Mouse (Mus musculus) brain, adult 2 months (tissue): ENCODE results near the gene Gm12248.
A peak's percentile ranks its signal among the peaks of the same experiment; 100 is the strongest.
"Not testable (repeated sequence)": the region's sequence is repeated elsewhere in the genome, so short reads cannot be mapped to it uniquely, and the experiment has no call there.

Source experiments
- DNase-seq: peaks from one replicate; pipeline ENCODE4 v3.0.0; 2011; ENCODE audit warnings: low read depth, low spot score

Gm12248 gene

GRCm38 (mm10) chr11:58102581-58103343, 9.8 kb upstream of the Gm12248 start:
- no peak for DNase-seq

GRCm38 (mm10) chr11:58102146-58102545, 9.2 kb upstream of the Gm12248 start:
- DNase-seq: no peak

DNA sequence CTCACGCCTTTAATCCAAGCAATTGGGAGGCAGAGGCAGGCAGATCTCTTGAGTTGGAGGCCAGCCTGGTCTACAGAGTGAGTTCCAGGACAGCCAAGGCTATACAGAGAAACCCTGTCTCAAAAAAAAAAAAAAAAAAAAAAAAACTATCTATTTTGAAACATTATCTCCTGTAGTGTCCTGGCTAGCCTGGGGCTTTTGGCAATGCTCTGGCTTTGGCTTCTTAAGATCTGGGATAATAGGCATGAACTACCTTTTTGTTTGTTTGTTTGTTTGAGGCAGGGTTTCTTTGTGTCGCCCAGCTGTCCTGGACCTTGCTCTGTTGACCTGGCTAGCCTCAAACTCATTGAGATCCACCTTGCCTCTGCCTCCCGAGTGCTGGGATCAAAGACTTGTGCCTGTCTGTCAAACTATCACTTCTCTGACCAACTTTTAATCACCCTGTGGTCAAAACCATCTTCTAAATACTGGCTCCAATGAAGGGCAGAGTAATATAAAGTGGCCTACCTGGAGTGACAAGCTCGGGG, 8.3 kb upstream of the Gm12248 start:
- no peak for DNase-seq

DNA sequence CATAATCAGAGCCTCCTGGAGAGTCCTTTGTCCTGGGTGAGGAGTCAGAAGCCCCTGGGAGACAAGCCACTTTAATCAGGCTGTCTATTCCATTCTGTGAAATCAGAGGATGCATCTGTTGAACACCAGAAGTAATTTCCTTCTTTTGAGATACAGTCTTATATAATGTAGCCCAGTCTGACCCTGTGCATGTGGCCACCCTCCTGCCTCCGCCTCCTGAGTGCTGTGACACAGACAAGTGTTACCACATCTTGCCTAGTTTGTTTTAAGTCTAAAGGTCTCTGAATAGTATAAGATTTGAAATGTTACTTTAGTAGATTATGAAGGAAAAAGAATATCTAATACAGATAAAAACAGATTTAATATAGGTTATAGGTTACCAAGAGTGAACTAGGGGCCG, 7.1 kb upstream of the Gm12248 start:
- no peak for DNase-seq

- DNase-seq: not testable (repeated sequence)
Measured at GRCm38 (mm10) chr11:58098366-58098720, 5.4 kb upstream of the Gm12248 start.

DNA sequence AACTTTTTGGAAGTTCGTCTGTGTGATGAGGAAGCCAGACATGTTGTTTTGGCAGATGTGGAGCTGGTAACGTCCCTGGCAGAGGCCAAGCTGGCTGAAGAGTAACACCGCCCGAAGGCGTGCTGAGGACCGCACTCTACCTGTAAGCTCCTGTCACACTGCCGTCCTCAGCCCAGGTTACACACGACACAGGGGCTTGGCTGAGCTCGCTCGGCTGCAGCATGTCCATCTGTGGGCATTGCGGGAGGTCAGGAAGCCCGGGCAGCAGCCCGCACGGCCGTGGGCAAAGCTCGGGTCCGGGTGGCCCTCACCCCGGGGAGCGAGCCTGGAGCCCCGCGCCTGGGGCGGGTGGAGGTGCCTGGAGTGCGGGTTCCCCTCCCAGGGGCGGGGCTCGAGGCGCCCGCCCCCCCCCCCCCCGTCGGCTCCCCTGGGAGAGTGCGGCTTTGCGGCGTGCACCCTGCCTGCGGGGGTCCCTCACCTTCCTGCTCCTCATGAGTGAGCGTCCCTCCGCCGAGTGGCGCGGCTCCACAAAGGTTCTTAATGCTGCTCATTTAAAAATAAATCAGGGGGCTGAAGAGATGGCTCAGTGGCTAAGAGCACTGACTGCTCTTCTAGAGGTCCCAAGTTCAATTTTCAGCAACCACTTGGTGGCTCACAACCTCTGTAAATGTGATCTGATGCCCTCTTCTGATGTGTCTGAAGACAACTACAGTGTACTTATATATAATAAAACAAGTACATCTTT, 4.9 kb upstream of the Gm12248 start:
- DNase-seq: peak; percentile 57

- DNase-seq: peak; percentile 57
Measured at GRCm38 (mm10) chr11:58096821-58097620, 4.1 kb upstream of the Gm12248 start.

- DNase-seq: no peak
Measured at GRCm38 (mm10) chr11:58096160-58096559, 3.2 kb upstream of the Gm12248 start.

GRCm38 (mm10) chr11:58095561-58095960, 2.6 kb upstream of the Gm12248 start:
- no peak for DNase-seq

DNA sequence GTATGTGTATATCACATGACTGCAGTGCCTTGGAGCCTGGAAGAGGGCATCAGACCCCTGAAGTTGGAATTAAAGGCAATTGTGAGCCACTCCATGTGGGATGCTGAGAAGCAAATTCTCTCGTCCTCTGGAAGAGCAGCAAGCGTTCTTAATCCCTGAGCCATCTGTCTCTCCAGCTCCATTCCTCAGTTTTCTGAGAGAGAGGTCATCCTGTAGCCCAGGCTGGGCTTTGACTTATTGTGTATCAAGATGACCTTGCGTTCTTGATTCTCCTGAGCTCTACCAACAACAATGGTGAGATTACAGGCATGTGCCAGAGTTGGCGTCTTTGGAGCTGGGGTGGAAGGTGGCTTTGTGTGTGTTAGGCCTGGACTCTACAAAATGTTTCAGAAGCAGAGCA, 1.8 kb upstream of the Gm12248 start:
- DNase-seq: no peak

GRCm38 (mm10) chr11:58092541-58092940, 393 bp downstream of the Gm12248 start:
- DNase-seq: no peak

GRCm38 (mm10) chr11:58081716-58082115, 11.2 kb downstream of the Gm12248 start:
- peak; percentile 85 for DNase-seq

DNA sequence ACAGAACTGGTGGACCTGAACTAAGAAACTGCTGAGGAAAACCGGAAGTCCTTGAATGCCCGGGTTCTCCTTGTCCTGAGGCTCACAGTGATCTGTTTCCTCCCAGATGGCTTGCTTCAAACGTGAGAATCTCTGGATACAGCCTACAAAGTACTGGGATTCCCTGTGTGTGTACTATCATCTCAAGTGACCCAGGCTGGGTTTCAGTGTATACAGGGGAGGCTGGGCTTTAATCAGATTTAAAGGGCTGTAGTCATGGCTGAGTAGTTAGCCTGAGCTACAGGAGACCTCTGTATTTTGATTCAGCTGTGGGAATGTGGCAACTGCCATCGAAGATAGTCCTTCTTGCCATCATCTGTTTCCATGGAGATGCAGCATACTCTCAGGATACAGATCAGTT, 15.7 kb downstream of the Gm12248 start:
- no peak for DNase-seq

DNA sequence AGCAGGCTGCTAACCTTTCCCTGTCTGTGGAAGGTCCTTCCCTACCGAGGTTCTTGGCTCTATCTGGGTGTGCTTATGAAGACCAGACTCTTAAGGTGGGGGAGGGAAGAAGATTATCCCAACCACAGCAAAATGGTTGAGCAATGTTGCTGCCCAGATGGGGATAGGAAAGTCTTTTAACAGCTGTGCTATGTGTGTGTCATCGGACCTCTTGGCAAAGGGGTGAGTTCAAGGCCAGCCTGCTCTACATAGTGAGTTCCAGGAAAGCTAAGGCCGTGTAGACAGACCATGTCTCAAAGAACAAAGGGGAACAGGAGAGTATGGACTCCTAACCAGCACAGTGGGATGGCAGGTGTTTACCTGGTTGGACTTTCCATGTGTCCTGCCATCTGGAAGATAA, 20.0 kb downstream of the Gm12248 start:
- no peak for DNase-seq

DNA sequence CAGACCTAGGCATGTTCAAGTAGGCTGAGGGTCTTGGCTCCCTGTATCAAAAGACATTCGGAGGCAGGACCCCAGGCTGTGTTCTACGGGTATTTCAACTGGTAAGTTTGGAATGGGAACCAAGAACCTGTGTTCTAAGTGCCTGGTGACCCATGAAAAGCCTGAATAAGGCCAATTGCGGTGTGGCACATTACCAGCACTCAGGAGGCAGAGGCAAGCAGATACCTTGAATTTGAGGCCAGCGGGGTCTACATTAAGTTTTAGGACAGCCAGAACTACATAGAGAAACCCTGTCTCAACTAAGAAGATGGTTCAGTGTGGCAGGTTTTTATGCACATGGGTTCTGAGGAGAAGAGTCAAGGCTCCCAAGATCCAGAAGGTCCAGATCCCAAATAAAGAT, 27.9 kb downstream of the Gm12248 start:
- no peak for DNase-seq

DNA sequence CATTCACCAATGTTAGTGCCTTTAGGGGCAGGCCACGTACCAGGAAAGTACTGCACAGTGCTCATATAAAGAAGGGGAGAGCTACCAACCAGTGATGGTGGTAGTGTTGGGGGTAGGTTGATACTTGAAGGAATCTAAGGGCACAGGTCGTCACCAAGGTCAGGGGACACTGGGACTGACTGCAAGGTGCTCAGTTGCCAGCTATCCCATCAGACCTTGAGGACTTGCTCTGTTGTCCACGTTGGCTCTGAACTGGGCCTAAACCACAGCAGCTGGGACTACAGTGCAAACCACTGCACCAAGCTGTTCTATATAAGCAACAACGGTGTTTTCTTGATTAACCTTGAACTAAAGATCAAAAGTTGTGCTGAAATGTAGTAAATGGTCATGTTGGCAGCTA, 30.3 kb downstream of the Gm12248 start:
- DNase-seq: no peak

- DNase-seq: peak; percentile 71
Measured at GRCm38 (mm10) chr11:58061218-58061617, 31.7 kb downstream of the Gm12248 start.

GRCm38 (mm10) chr11:58059752-58060151, 33.2 kb downstream of the Gm12248 start:
- not testable (repeated sequence) for DNase-seq

DNA sequence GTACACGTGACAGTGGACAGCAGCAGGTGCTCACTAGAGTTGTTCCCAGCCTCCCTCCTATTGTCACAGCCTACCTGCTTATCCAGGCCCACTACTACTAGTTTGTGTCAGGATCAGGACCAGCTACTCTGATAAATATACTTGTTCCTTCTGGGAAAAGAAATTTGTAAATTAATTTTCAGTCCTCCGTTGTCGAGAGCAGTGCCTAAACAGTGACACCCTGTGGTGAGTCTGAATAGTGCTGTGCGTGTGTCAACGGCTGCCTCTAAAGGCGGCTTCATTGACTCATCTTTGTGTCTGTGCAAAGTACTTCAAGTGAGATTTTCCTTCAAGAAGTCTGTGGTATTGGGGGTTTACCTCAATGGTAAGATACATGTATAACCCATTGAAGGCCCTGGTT, 35.5 kb downstream of the Gm12248 start:
- DNase-seq: peak; percentile 79

DNA sequence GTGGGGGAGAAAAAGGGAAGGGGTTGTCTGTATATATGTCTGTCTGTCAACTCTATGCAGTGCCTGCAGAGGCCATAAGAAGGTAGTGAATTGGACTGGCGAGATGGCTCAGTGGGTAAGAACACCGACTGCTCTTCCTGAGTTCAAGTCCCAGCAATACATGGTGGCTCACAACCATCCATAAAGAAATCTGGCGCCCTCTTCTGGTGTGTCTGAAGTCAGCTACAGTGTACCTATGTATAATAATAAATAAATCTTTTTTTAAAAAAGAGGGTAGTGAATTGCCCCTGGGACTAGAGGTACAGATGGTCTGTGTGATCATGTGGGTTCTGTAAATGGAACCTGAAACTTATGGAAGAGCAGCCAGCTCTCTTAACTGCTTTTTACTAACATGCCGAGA, 46.5 kb downstream of the Gm12248 start:
- peak; percentile 34 for DNase-seq

GRCm38 (mm10) chr11:58042861-58043431, 50.0 kb downstream of the Gm12248 start:
- no peak for DNase-seq

DNA sequence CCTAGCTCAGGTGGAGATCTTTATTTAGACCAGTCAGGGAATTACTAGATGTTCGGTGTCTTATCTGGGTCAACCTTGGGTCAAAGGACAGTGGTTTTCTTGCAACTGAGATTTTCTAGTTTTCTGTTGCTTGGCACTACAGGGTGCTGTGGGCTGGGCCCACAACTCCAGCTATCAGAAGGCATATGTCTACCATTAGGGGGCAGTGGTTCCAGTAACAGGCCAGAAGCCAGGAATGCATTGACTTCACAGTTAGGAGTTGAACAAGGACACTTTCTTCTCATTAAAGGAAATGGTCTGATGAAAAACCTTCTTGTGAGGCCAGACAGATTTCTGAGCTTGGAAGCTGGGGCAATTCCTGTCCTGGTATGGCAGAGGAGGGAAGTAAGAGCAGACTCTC, 53.9 kb downstream of the Gm12248 start:
- peak; percentile 64 for DNase-seq
